Mouse (Mus musculus): ENCODE measurements around the gene Limch1. TPM values are rescaled to one million over a fixed set of nuclear protein-coding genes. Genes with fewer than 3 reads are reported as not detected.

Limch1 gene
- total and polyA plus RNA-seq, 2 experiments from 2014 or later, result 62.8 to 133 TPM

DNA sequence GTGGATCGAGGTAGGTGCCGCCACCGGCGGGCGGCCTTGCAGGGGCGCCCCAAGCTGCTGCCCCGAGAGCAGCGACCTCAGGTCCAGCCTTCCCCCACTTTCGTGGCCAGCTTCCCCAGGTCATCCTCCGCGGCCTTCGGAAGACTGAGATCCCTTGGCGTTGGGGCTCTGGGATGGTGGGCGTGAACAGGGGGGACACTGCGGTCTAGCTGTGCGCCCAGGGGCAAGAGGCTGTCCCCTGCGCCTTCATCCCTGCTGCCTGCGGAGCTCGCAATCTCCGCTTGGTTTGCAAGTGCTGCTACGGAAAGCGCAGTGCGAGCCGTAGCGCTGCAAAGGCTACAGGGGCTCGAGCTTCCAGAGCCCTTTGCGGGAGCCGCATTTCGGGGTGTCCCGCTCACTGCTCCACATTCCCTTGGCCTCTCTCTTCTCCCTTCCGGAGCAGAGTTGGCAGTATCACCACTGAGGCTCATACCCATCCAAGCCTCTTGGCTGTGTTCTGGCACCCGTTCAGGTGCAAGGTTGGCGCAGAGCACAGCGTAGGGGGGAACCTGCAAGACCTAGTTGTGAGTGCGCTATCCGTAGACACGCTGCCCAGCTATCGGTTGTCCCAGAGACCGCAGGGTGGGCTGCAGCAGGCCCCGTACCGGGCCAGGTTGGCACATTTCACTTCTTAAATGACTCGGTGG lies 512 bp downstream of the Limch1 start:
- Histone ChIP-seq H3K27me3 (ENCODE audit: insufficient read depth, low read length) (no peaks in the 10 kb centered on the region), H3K9ac (peak overlapping the region; percentile 87), H3K4me1 (ENCODE audit: insufficient read depth) (peaks cover 16% of the 10 kb centered on the region), H3K4me2 (ENCODE audit: low read depth) (peak overlapping the region; percentile 94), H3K36me3 (ENCODE audit: insufficient read depth) (no peaks in the 10 kb centered on the region), H3K9me3 (ENCODE audit: low read length) (no peaks in the 10 kb centered on the region), H3K4me3 (ENCODE audit: low read depth, low read length) (peak overlapping the region; percentile 73), H3K27ac (ENCODE audit: low read depth, low read length) (peak overlapping the region; percentile 89)
- TF ChIP-seq CTCF (IDR thresholded peaks at IDR 0.05; ENCODE audit: low read depth), result peak; percentile 4; the same call in 1 of the 2 replicates
- under 1% methylated on average over 40 of the region's 42 CpGs for WGBS
- DNase-seq (peak; percentile 82), ATAC-seq (peak; percentile 82)

GRCm38 (mm10) chr5:66746761-66747160 lies 1.1 kb downstream of the Limch1 start:
- Histone ChIP-seq H3K36me3 (ENCODE audit: insufficient read depth) (no peaks in the 10 kb centered on the region), H3K4me1 (ENCODE audit: insufficient read depth) (peaks cover 23% of the 10 kb centered on the region), H3K4me2 (ENCODE audit: low read depth) (peak overlapping the region; percentile 94), H3K4me3 (ENCODE audit: low read depth, low read length) (peak overlapping the region; percentile 73), H3K27ac (ENCODE audit: low read depth, low read length) (peak overlapping the region; percentile 89), H3K9me3 (ENCODE audit: low read length) (no peaks in the 10 kb centered on the region), H3K27me3 (ENCODE audit: insufficient read depth, low read length) (no peaks in the 10 kb centered on the region), H3K9ac (peak overlapping the region; percentile 87)
- no peak for DNase-seq
- ATAC-seq, result no peak
- TF ChIP-seq CTCF (IDR thresholded peaks at IDR 0.05; ENCODE audit: low read depth), result no peak
- WGBS, result 12% methylated on average over 11 of the region's 11 CpGs

- Histone ChIP-seq H3K27ac (ENCODE audit: low read depth, low read length) (peak overlapping the region; percentile 64), H3K27me3 (ENCODE audit: insufficient read depth, low read length) (no peaks in the 10 kb centered on the region), H3K4me2 (ENCODE audit: low read depth) (peak overlapping the region; percentile 94), H3K36me3 (ENCODE audit: insufficient read depth) (no peaks in the 10 kb centered on the region), H3K9ac (peak overlapping the region; percentile 35), H3K4me3 (ENCODE audit: low read depth, low read length) (peak overlapping the region; percentile 27), H3K4me1 (ENCODE audit: insufficient read depth) (peaks cover 24% of the 10 kb centered on the region), H3K9me3 (ENCODE audit: low read length) (no peaks in the 10 kb centered on the region)
- WGBS, result 12% methylated on average over 10 of the region's 10 CpGs
- no peak for TF ChIP-seq CTCF (IDR thresholded peaks at IDR 0.05; ENCODE audit: low read depth)
- DNase-seq, result peak; percentile 32
- ATAC-seq, result no peak
These were observed 2.3 kb downstream of the Limch1 start for GRCm38 (mm10) chr5:66747761-66748430.

DNA sequence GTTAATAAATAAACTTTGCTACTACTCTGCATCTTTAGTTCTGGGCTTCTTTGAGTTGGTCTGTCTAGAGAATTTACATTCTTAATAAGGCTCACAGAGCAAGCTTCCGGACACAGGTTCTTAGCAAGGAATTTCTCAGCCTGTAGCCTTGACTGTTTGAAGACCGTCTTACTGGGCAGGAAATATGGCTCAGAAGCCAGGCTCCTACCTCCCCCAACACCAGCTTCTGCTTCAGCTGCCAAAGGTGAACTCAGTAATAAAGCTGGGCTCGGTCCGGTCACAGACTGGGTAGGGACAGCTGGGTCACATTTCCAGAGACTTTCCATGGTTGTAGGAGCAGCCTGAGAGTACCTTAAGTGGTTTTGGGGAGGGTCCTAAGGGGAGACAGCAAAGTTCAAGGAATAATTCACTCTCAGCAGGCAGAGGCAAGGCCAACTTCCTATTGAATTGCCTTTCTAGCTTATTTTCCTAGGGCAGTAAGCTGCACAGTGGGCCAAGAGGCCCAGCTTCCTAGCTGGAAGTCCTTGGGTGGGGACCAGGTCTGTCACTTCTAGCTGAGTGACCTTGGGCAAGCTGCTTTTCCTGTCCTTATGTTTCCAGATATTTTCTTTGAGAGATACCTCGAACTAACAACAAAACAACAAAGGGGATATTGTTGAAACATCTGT lies 3.0 kb downstream of the Limch1 start:
- no peaks in the 10 kb centered on the region for H3K36me3 ChIP-seq (ENCODE audit: insufficient read depth)
- peak overlapping the region; percentile 27 for H3K4me3 ChIP-seq (ENCODE audit: low read depth, low read length)
- no peak for TF ChIP-seq CTCF (IDR thresholded peaks at IDR 0.05; ENCODE audit: low read depth)
- ATAC-seq, result no peak
- H3K27ac ChIP-seq (ENCODE audit: low read depth, low read length), result peak overlapping the region; percentile 64
- peaks cover 24% of the 10 kb centered on the region for H3K4me1 ChIP-seq (ENCODE audit: insufficient read depth)
- H3K9me3 ChIP-seq (ENCODE audit: low read length), result no peaks in the 10 kb centered on the region
- no peaks in the 10 kb centered on the region for H3K27me3 ChIP-seq (ENCODE audit: insufficient read depth, low read length)
- 40% methylated on average over 5 of the region's 5 CpGs for WGBS
- peak overlapping the region; percentile 94 for H3K4me2 ChIP-seq (ENCODE audit: low read depth)
- DNase-seq, result no peak
- H3K9ac ChIP-seq, result peak overlapping the region; percentile 35

DNA sequence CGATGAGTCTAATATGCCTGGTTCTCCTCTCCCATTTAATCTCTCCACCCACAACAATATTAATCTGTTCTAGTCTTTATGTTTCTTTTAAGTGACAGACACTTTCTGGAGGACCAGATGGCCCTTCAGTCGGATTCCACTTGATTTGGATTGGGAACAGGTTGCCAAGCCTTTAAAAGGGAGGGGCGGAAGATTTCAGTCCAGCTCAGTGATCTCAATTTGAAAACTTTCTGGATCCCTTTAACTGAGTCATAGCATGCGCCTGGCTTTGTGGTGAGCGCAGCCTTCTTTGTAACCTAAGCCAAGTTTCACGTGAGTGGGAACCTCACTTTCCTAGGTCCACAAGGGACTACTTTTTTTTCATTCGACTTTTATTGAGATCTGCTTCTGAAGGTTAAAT lies 5.0 kb downstream of the Limch1 start:
- Histone ChIP-seq H3K4me2 (ENCODE audit: low read depth) (no peak overlapping the region), H3K9me3 (ENCODE audit: low read length) (no peaks in the 10 kb centered on the region), H3K27ac (ENCODE audit: low read depth, low read length) (no peak overlapping the region), H3K4me3 (ENCODE audit: low read depth, low read length) (no peak overlapping the region), H3K9ac (no peak overlapping the region), H3K4me1 (ENCODE audit: insufficient read depth) (peaks cover 24% of the 10 kb centered on the region), H3K27me3 (ENCODE audit: insufficient read depth, low read length) (no peaks in the 10 kb centered on the region), H3K36me3 (ENCODE audit: insufficient read depth) (no peaks in the 10 kb centered on the region)
- ATAC-seq (no peak), DNase-seq (peak; percentile 31)
- TF ChIP-seq CTCF (IDR thresholded peaks at IDR 0.05; ENCODE audit: low read depth), result no peak
- 48% methylated on average over 7 of the region's 7 CpGs for WGBS

DNA sequence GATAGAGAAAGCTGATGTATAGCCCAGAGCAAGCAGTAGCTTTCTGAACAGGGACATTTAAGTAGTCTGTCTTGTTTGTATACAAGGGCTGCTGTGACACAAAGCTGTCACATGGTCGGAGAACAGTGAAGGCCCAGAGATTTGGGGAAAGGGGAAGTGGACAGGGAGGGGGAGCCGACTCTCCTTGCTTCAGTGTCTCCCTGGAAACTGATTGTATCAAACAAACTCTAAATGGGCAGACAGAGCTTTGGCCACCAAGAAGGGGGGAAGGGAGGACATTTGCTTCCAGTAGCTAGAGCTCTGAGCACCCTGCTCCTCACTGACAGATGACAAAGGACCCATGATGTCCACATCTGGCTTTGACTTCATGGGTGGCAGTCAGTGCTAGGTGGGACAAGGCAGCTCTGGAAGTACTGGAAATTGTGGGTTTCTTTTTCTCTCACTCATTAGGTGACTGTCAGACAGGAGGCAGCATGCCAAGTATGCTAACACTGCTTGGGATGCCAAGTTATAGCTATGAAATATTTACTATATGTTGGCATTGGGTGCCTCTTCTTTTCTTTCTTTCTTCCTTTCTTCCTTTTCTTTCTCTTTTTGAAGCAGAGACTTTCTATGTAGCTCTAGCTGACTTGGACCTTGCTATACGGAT lies 5.8 kb downstream of the Limch1 start:
- ATAC-seq, result peak; percentile 25; the same call in 1 of the 2 replicates

More for the DNA sequence above, 5.8 kb downstream of the Limch1 start:
- H3K4me1 ChIP-seq (ENCODE audit: insufficient read depth), result peaks cover 24% of the 10 kb centered on the region
- no peaks in the 10 kb centered on the region for H3K9me3 ChIP-seq (ENCODE audit: low read length)
- H3K27ac ChIP-seq (ENCODE audit: low read depth, low read length), result 0 out of 2 replicates have a peak overlapping the region, but pooled peaks have one; percentile 16
- no peaks in the 10 kb centered on the region for H3K36me3 ChIP-seq (ENCODE audit: insufficient read depth)
- H3K4me3 ChIP-seq (ENCODE audit: low read depth, low read length), result no peak overlapping the region
- H3K4me2 ChIP-seq (ENCODE audit: low read depth), result no peak overlapping the region
- DNase-seq, result no peak
- 32% methylated on average over 3 of the region's 3 CpGs for WGBS
- no peaks in the 10 kb centered on the region for H3K27me3 ChIP-seq (ENCODE audit: insufficient read depth, low read length)
- TF ChIP-seq CTCF (IDR thresholded peaks at IDR 0.05; ENCODE audit: low read depth), result no peak
- H3K9ac ChIP-seq, result no peak overlapping the region
